In genomic region chr4:119948406-119948805, GRCm38 (mm10) we compare ENCODE assay signal across 21 mouse cellular contexts.
DNase-seq lines count a peak whose midpoint lies in the region; ATAC-seq and TF ChIP-seq lines count a peak whose summit lies in the region.
"Had no signal": no experiment of that assay in that cellular context is flagged by ENCODE, and none has a peak within 500 bp of the region (broad histone marks: within the 10 kb centered on the region; RNA-seq: fewer than 3 reads in every experiment).

No protein-coding gene starts in this region.

- H3K4me2 ChIP-seq in forebrain, embryonic 15.5 days (replicated peaks): no peak overlapping the region
- no peak overlapping the region for H3K4me2 ChIP-seq in forebrain, embryonic 11.5 days (ENCODE audit: low read depth, low read length, severe bottlenecking)
- no peak overlapping the region for H3K4me2 ChIP-seq in heart, embryonic 16.5 days (ENCODE audit: low read depth, low read length)
- no peak overlapping the region for H3K4me2 ChIP-seq in lung, postnatal 0 days (replicated peaks; ENCODE audit: low read depth, low read length)
- H3K4me2 ChIP-seq: embryonic facial prominence, embryonic 12.5 days; hindbrain, embryonic 12.5 days; kidney, embryonic 15.5 days; limb, embryonic 15.5 days; liver, embryonic 13.5 days had no signal

- no peak overlapping the region for H3K4me3 ChIP-seq in forebrain, embryonic 15.5 days
- no peak overlapping the region for H3K4me3 ChIP-seq in forebrain, embryonic 11.5 days (ENCODE audit: low read depth, low read length)
- H3K4me3 ChIP-seq in heart, embryonic 16.5 days (ENCODE audit: low read length): no peak overlapping the region
- H3K4me3 ChIP-seq in lung, postnatal 0 days (ENCODE audit: low read depth, low read length): no peak overlapping the region
- H3K4me3 ChIP-seq in small intestine, adult 2 months (ENCODE audit: low read depth, low read length): no peak overlapping the region
- H3K4me3 ChIP-seq: embryonic facial prominence, embryonic 12.5 days; hindbrain, embryonic 12.5 days; kidney, embryonic 15.5 days; limb, embryonic 10.5 days; limb, embryonic 15.5 days; liver, embryonic 13.5 days had no signal

- no peak for TF ChIP-seq EP300 in lung, postnatal 0 days (IDR thresholded peaks at IDR 0.05)

- no peaks in the 10 kb centered on the region for H3K36me3 ChIP-seq in forebrain, embryonic 15.5 days
- no peaks in the 10 kb centered on the region for H3K36me3 ChIP-seq in forebrain, embryonic 11.5 days (ENCODE audit: control insufficient read depth, insufficient read depth, low read length)
- no peaks in the 10 kb centered on the region for H3K36me3 ChIP-seq in heart, embryonic 16.5 days (ENCODE audit: control insufficient read depth, insufficient read depth)
- H3K36me3 ChIP-seq in lung, postnatal 0 days (ENCODE audit: insufficient read depth, low read length): no peaks in the 10 kb centered on the region
- no peaks in the 10 kb centered on the region for H3K36me3 ChIP-seq in small intestine, adult 2 months (ENCODE audit: control insufficient read depth, insufficient read depth, low read length)
- H3K36me3 ChIP-seq: embryonic facial prominence, embryonic 12.5 days; G1E; hindbrain, embryonic 12.5 days; kidney, embryonic 15.5 days; limb, embryonic 10.5 days; limb, embryonic 15.5 days; liver, embryonic 13.5 days had no signal

- no peak for DNase-seq in forebrain, embryonic 11.5 days (ENCODE audit: low spot score)
- no peak for DNase-seq in heart, adult 9 months (ENCODE audit: low spot score in 2 of 2)
- DNase-seq in lung, postnatal 0 days (ENCODE audit: low spot score): no peak
- no peak for DNase-seq in lung, postnatal 36 days
- DNase-seq: adrenal gland, adult 8-10 months; cerebellum, adult 11 months; cerebellum, adult 9-10 months; gastrocnemius, postnatal 10 days; kidney, adult 18-20 months; liver, embryonic 13.5 days; thymus, adult 18-20 months had no signal

- peak overlapping the region; percentile 54; the same call in 1 of the 2 replicates for H3K27ac ChIP-seq in forebrain, embryonic 15.5 days (replicated peaks)
- no peak overlapping the region for H3K27ac ChIP-seq in forebrain, embryonic 11.5 days (ENCODE audit: low read depth, low read length)
- peak overlapping the region; percentile 75 for H3K27ac ChIP-seq in heart, embryonic 16.5 days (ENCODE audit: low read length)
- peak overlapping the region; percentile 38; the same call in 1 of the 2 replicates for H3K27ac ChIP-seq in lung, postnatal 0 days (ENCODE audit: low read length)
- H3K27ac ChIP-seq in small intestine, adult 2 months (ENCODE audit: insufficient read depth, low read depth, low read length): peak overlapping the region; percentile 7; the same call in 1 of the 2 replicates
- H3K27ac ChIP-seq: embryonic facial prominence, embryonic 12.5 days; hindbrain, embryonic 12.5 days; kidney, embryonic 15.5 days; limb, embryonic 10.5 days; limb, embryonic 15.5 days; liver, embryonic 13.5 days; stomach, postnatal 0 days had no signal

- TF ChIP-seq POLR2A in small intestine, adult 2 months (IDR thresholded peaks at IDR 0.05; ENCODE audit: low read depth, low read length): no peak

- no peak for TF ChIP-seq CTCF in lung, postnatal 0 days (IDR thresholded peaks at IDR 0.05)
- no peak for TF ChIP-seq CTCF in small intestine, adult 2 months (IDR thresholded peaks at IDR 0.05; ENCODE audit: extremely low read depth, insufficient read length, insufficient replicate concordance, low read depth, low read length)

- ATAC-seq in forebrain, embryonic 15.5 days (replicated peaks): no peak
- no peak for ATAC-seq in forebrain, embryonic 11.5 days (replicated peaks; ENCODE audit: low FRiP score)
- no peak for ATAC-seq in heart, embryonic 16.5 days (replicated peaks; ENCODE audit: extremely low read depth, insufficient read depth, low FRiP score)
- ATAC-seq in lung, postnatal 0 days: no peak

- no peaks in the 10 kb centered on the region for H3K27me3 ChIP-seq in forebrain, embryonic 15.5 days
- no peaks in the 10 kb centered on the region for H3K27me3 ChIP-seq in forebrain, embryonic 11.5 days (ENCODE audit: control insufficient read depth, insufficient read depth, low read length)
- H3K27me3 ChIP-seq in heart, embryonic 16.5 days (ENCODE audit: control insufficient read depth, insufficient read depth, low read length): no peaks in the 10 kb centered on the region
- H3K27me3 ChIP-seq in lung, postnatal 0 days (replicated peaks; ENCODE audit: insufficient read depth, low read length): no peaks in the 10 kb centered on the region
- H3K27me3 ChIP-seq in small intestine, adult 2 months (ENCODE audit: control insufficient read depth, insufficient read depth, low read length): no peaks in the 10 kb centered on the region
- H3K27me3 ChIP-seq: embryonic facial prominence, embryonic 12.5 days; hindbrain, embryonic 12.5 days; kidney, embryonic 15.5 days; limb, embryonic 15.5 days; liver, embryonic 13.5 days had no signal

- H3K4me1 ChIP-seq in forebrain, embryonic 15.5 days: no peaks in the 10 kb centered on the region
- no peaks in the 10 kb centered on the region for H3K4me1 ChIP-seq in forebrain, embryonic 11.5 days (replicated peaks; ENCODE audit: control insufficient read depth, insufficient read depth, low read length)
- peaks cover 15% of the 10 kb centered on the region for H3K4me1 ChIP-seq in heart, embryonic 16.5 days (ENCODE audit: control insufficient read depth, insufficient read depth, low read length)
- H3K4me1 ChIP-seq in lung, postnatal 0 days (ENCODE audit: insufficient read depth, low read depth, low read length): peaks cover 8% of the 10 kb centered on the region; the same call in 1 of the 2 replicates
- no peaks in the 10 kb centered on the region for H3K4me1 ChIP-seq in small intestine, adult 2 months (ENCODE audit: control insufficient read depth, insufficient read depth, insufficient read length, low read length)
- H3K4me1 ChIP-seq: kidney, embryonic 15.5 days; liver, embryonic 13.5 days had no signal

- 85% methylated on average over 6 of the region's 6 CpGs for WGBS in forebrain, embryonic 15.5 days
- 88% methylated on average over 6 of the region's 6 CpGs for WGBS in forebrain, embryonic 11.5 days
- WGBS in heart, embryonic 16.5 days: 75% methylated on average over 6 of the region's 6 CpGs
- WGBS in lung, postnatal 0 days: 63% methylated on average over 6 of the region's 6 CpGs
- WGBS in small intestine, adult 2 months: 83% methylated on average over 6 of the region's 6 CpGs

- no peak overlapping the region for H3K9ac ChIP-seq in forebrain, embryonic 15.5 days (replicated peaks)
- no peak overlapping the region for H3K9ac ChIP-seq in forebrain, embryonic 11.5 days (ENCODE audit: low read length)
- H3K9ac ChIP-seq in heart, embryonic 16.5 days (ENCODE audit: low read length): no peak overlapping the region
- no peak overlapping the region for H3K9ac ChIP-seq in lung, postnatal 0 days (replicated peaks; ENCODE audit: low read depth)
- H3K9ac ChIP-seq: embryonic facial prominence, embryonic 12.5 days; hindbrain, embryonic 12.5 days; kidney, embryonic 15.5 days; limb, embryonic 15.5 days; liver, embryonic 13.5 days had no signal

- H3K9me3 ChIP-seq in forebrain, embryonic 15.5 days: peaks cover 7% of the 10 kb centered on the region; the same call in 1 of the 2 replicates
- H3K9me3 ChIP-seq in forebrain, embryonic 11.5 days (ENCODE audit: control insufficient read depth, low read length): no peaks in the 10 kb centered on the region; the same call in 1 of the 2 replicates
- H3K9me3 ChIP-seq in heart, embryonic 16.5 days (replicated peaks; ENCODE audit: control insufficient read depth, low read length): peaks cover 7% of the 10 kb centered on the region
- no peaks in the 10 kb centered on the region for H3K9me3 ChIP-seq in lung, postnatal 0 days (ENCODE audit: low read length)
- H3K9me3 ChIP-seq: kidney, embryonic 15.5 days; limb, embryonic 10.5 days; limb, embryonic 15.5 days; liver, embryonic 13.5 days had no signal
